Mouse (Mus musculus) adipocyte (in vitro differentiated cells): ENCODE results near the gene Dhrs2.

Source experiments
- DNase-seq: peaks from one replicate; pipeline ENCODE4 v3.0.0-alpha.2; 2016; ENCODE audit warnings: low spot score

Gene Dhrs2

GRCm38 (mm10) chr14:55221707-55222106 is at the start of gene Dhrs2:
Gene Dhrs2 (plus strand): TSS chr14:55222007.
- DNase-seq, result no peak

GRCm38 (mm10) chr14:55174164-55174563 is 47.6 kb upstream of the Dhrs2 start:
- DNase-seq, result no peak

GRCm38 (mm10) chr14:55177274-55177673 is 44.5 kb upstream of the Dhrs2 start:
- peak; percentile 30 for DNase-seq

GRCm38 (mm10) chr14:55180951-55181350 is 40.9 kb upstream of the Dhrs2 start:
- DNase-seq, result no peak

GRCm38 (mm10) chr14:55183231-55183630 is 38.6 kb upstream of the Dhrs2 start:
- DNase-seq, result no peak

- no peak for DNase-seq
These were observed 37.1 kb upstream of the Dhrs2 start for GRCm38 (mm10) chr14:55184640-55185145.

- no peak for DNase-seq
These were observed 33.3 kb upstream of the Dhrs2 start for GRCm38 (mm10) chr14:55188491-55188890.

- DNase-seq, result no peak
These were observed 32.4 kb upstream of the Dhrs2 start for GRCm38 (mm10) chr14:55189351-55189769.

- DNase-seq, result no peak
These were observed 28.5 kb upstream of the Dhrs2 start for GRCm38 (mm10) chr14:55193354-55193753.

- DNase-seq, result no peak
These were observed 27.8 kb upstream of the Dhrs2 start for GRCm38 (mm10) chr14:55193876-55194635.

- DNase-seq, result no peak
These were observed 27.0 kb upstream of the Dhrs2 start for GRCm38 (mm10) chr14:55194786-55195185.

GRCm38 (mm10) chr14:55197121-55197520 is 24.7 kb upstream of the Dhrs2 start:
- DNase-seq, result no peak

GRCm38 (mm10) chr14:55198187-55198586 is 23.6 kb upstream of the Dhrs2 start:
- no peak for DNase-seq

- no peak for DNase-seq
These were observed 17.3 kb upstream of the Dhrs2 start for GRCm38 (mm10) chr14:55204544-55204943.

GRCm38 (mm10) chr14:55205045-55205750 is 16.6 kb upstream of the Dhrs2 start:
- DNase-seq, result no peak

GRCm38 (mm10) chr14:55208306-55208705 is 13.5 kb upstream of the Dhrs2 start:
- no peak for DNase-seq

GRCm38 (mm10) chr14:55213621-55214020 is 8.2 kb upstream of the Dhrs2 start:
- no peak for DNase-seq

- no peak for DNase-seq
These were observed 7.3 kb upstream of the Dhrs2 start for GRCm38 (mm10) chr14:55214507-55214906.

- no peak for DNase-seq
These were observed 1.4 kb downstream of the Dhrs2 start for GRCm38 (mm10) chr14:55223172-55223571.

- DNase-seq, result no peak
These were observed 12.8 kb downstream of the Dhrs2 start for GRCm38 (mm10) chr14:55234639-55235038.

- DNase-seq, result no peak
These were observed 14.9 kb downstream of the Dhrs2 start for GRCm38 (mm10) chr14:55236685-55237084.

GRCm38 (mm10) chr14:55242664-55243063 is 20.9 kb downstream of the Dhrs2 start:
- peak; percentile 2 for DNase-seq

- no peak for DNase-seq
These were observed 25.4 kb downstream of the Dhrs2 start for GRCm38 (mm10) chr14:55247181-55247580.
